Comparison of ENCODE assay signal across 1 mouse cellular context in genomic region chr6:83120930-83121862, GRCm38 (mm10).
A peak's percentile ranks its signal among the peaks of the same experiment; 100 is the strongest.
TF ChIP-seq lines count a peak whose summit lies in the region.

TSS of gene Wbp1 (minus strand) at chr6:83121559.

TF ChIP-seq in CH12.LX, 34 proteins besides CTCF, POLR2A, EP300 and RAD21 (continued from another document):
- no peak for TF ChIP-seq JUND (conservative IDR thresholded peaks at IDR 0.05; ENCODE audit: low read depth, low read length)
- 0 out of 2 replicates have a peak, but pooled peaks have one; percentile 32 for TF ChIP-seq MEF2A (IDR thresholded peaks at IDR 0.05; ENCODE audit: borderline replicate concordance, low read depth, low read length)
- TF ChIP-seq PAX5 (IDR thresholded peaks at IDR 0.05; ENCODE audit: low read length): no peak
- peak; percentile 74; the same call in 1 of the 2 replicates for TF ChIP-seq MXI1 (IDR thresholded peaks at IDR 0.05; ENCODE audit: low read depth, low read length)
- TF ChIP-seq BHLHE40 (IDR thresholded peaks at IDR 0.05; ENCODE audit: low read depth, low read length): no peak
- peak; percentile 58; the same call in 1 of the 2 replicates for TF ChIP-seq UBTF (IDR thresholded peaks at IDR 0.05; ENCODE audit: low read depth, low read length)
- TF ChIP-seq ETS1 (conservative IDR thresholded peaks at IDR 0.05; ENCODE audit: low read depth, low read length): no peak
- TF ChIP-seq MAFK (IDR thresholded peaks at IDR 0.05; ENCODE audit: insufficient replicate concordance, low read length): no peak
- no peak for TF ChIP-seq CHD1 (IDR thresholded peaks at IDR 0.05; ENCODE audit: low read depth, low read length)
- TF ChIP-seq GABPA (IDR thresholded peaks at IDR 0.05; ENCODE audit: insufficient replicate concordance, low read depth, low read length): no peak
- TF ChIP-seq POLR2AphosphoS2 (IDR thresholded peaks at IDR 0.05; ENCODE audit: low read depth, low read length): peak; percentile 44; the same call in 1 of the 2 replicates
- TF ChIP-seq NELFE (IDR thresholded peaks at IDR 0.05; ENCODE audit: low read depth, low read length): peak; percentile 14
